10 mouse cellular contexts compared by ENCODE assay signal in genomic region chr10:39169642-39170041, GRCm38 (mm10). TPM values are rescaled to one million over a fixed set of nuclear protein-coding genes. Genes with fewer than 3 reads are reported as not detected.
DNase-seq lines count a peak whose midpoint lies in the region; ATAC-seq and TF ChIP-seq lines count a peak whose summit lies in the region.
"Had no signal": no experiment of that assay in that cellular context is flagged by ENCODE, and none has a peak within 500 bp of the region (broad histone marks: within the 10 kb centered on the region; RNA-seq: fewer than 3 reads in every experiment).

No protein-coding gene starts in this region.

- peak; percentile 40 for DNase-seq in cerebellum, adult 9-10 months
- no peak for DNase-seq in cerebellum, adult 8-10 months
- DNase-seq in neural tube, embryonic 10.5 days (ENCODE audit: extremely low spot score, low spot score) = no peak
- DNase-seq in kidney, postnatal 0 days (ENCODE audit: low spot score) = peak; percentile 9
- no peak for DNase-seq in adrenal gland, postnatal 25 days
- no peak for DNase-seq in frontal cortex, adult 2 months (ENCODE audit: extremely low spot score in 1 of 2, low spot score in 1 of 2)

- no peak overlapping the region for H3K4me3 ChIP-seq in neural tube, embryonic 13.5 days
- no peak overlapping the region for H3K4me3 ChIP-seq in kidney, postnatal 0 days (replicated peaks; ENCODE audit: low read depth, low read length)
- 0 out of 2 replicates have a peak overlapping the region, but pooled peaks have one; percentile 9 for H3K4me3 ChIP-seq in olfactory bulb, adult 2 months (ENCODE audit: insufficient read depth, low read depth, low read length)

- no peaks in the 10 kb centered on the region for H3K27me3 ChIP-seq in neural tube, embryonic 13.5 days
- H3K27me3 ChIP-seq in kidney, postnatal 0 days (ENCODE audit: insufficient read depth, low read length) = no peaks in the 10 kb centered on the region

- peak overlapping the region; percentile 98; the same call in 1 of the 2 replicates for H3K27ac ChIP-seq in neural tube, embryonic 13.5 days (replicated peaks)
- H3K27ac ChIP-seq in kidney, postnatal 0 days = no peak overlapping the region
- H3K27ac ChIP-seq in olfactory bulb, adult 2 months (ENCODE audit: insufficient read depth, low read depth, low read length) = no peak overlapping the region

- no peak for TF ChIP-seq POLR2A in olfactory bulb, adult 2 months (IDR thresholded peaks at IDR 0.05; ENCODE audit: insufficient read depth, low read depth, low read length)

- H3K4me2 ChIP-seq in neural tube, embryonic 13.5 days = peak overlapping the region; percentile 73
- H3K4me2 ChIP-seq in kidney, postnatal 0 days (ENCODE audit: low read length) = peak overlapping the region; percentile 35

- H3K4me1 ChIP-seq in neural tube, embryonic 13.5 days (replicated peaks) = peaks cover 56% of the 10 kb centered on the region
- H3K4me1 ChIP-seq in kidney, postnatal 0 days (replicated peaks; ENCODE audit: insufficient read depth, low read length) = peaks cover 7% of the 10 kb centered on the region; the same call in 1 of the 2 replicates
- peaks cover 16% of the 10 kb centered on the region for H3K4me1 ChIP-seq in olfactory bulb, adult 2 months (ENCODE audit: control insufficient read depth, insufficient read depth, low read length)

- WGBS in neural tube, embryonic 13.5 days = 51% methylated on average over 9 of the region's 9 CpGs
- WGBS in kidney, postnatal 0 days = 44% methylated on average over 9 of the region's 9 CpGs
- WGBS in olfactory bulb, adult 2 months = 30% methylated on average over 9 of the region's 9 CpGs

- no peaks in the 10 kb centered on the region for H3K9me3 ChIP-seq in neural tube, embryonic 13.5 days
- H3K9me3 ChIP-seq in kidney, postnatal 0 days (replicated peaks; ENCODE audit: low read length) = no peaks in the 10 kb centered on the region

- no peak for TF ChIP-seq CTCF in kidney, postnatal 0 days (IDR thresholded peaks at IDR 0.05; ENCODE audit: low read depth)
- TF ChIP-seq CTCF in olfactory bulb, adult 2 months (IDR thresholded peaks at IDR 0.05; ENCODE audit: insufficient read depth, low read depth, low read length) = no peak

- no peak for ATAC-seq in neural tube, embryonic 13.5 days (ENCODE audit: low read depth)
- ATAC-seq in kidney, postnatal 0 days (replicated peaks; ENCODE audit: low FRiP score, low read depth) = peak; percentile 52; the same call in 1 of the 2 replicates

- H3K36me3 ChIP-seq in neural tube, embryonic 13.5 days = no peaks in the 10 kb centered on the region
- H3K36me3 ChIP-seq in kidney, postnatal 0 days (ENCODE audit: insufficient read depth, low read length) = no peaks in the 10 kb centered on the region

- H3K9ac ChIP-seq in neural tube, embryonic 13.5 days = no peak overlapping the region
- H3K9ac ChIP-seq in kidney, postnatal 0 days (ENCODE audit: low read depth, low read length) = no peak overlapping the region

RNA-seq across cellular contexts. Expression of gene Ccn6, which starts 6.0 kb away (rescaled TPM):
- 0.65 and 0.81 TPM in 2 replicates for polyA plus RNA-seq in neural tube, embryonic 13.5 days (2015; fragmentation: Nextera tagmentation; extraction: Ambion mirVana)
- 0.16 and 0.20 TPM in 2 replicates for polyA plus RNA-seq in kidney, postnatal 0 days (2015; fragmentation: Nextera tagmentation; extraction: Ambion mirVana)
- not detected in 2 replicates for polyA plus RNA-seq in olfactory bulb, adult 2 months (2012; ENCODE audit: insufficient read depth, insufficient read length, low replicate concordance, missing spikeins)
- 0.82 TPM in 1 of 2 replicates, not detected in the other for total RNA-seq in adrenal gland, postnatal 25 days (2021)
- polyA plus RNA-seq in frontal cortex, adult 2 months (2012; rRNA removed) = 0.19 and 0.36 TPM in 2 replicates
- total RNA-seq: megakaryocyte progenitor cell, adult 5-6 weeks had no signal
- polyA plus RNA-seq: large intestine, adult 2 months had no signal

RNA-seq across cellular contexts. Expression of gene Tube1, which starts 35.9 kb away (rescaled TPM):
- polyA plus RNA-seq in neural tube, embryonic 13.5 days (2015; fragmentation: Nextera tagmentation; extraction: Ambion mirVana) = 7.8 and 11.3 TPM in 2 replicates
- 6.1 and 8.3 TPM in 2 replicates for polyA plus RNA-seq in kidney, postnatal 0 days (2015; fragmentation: Nextera tagmentation; extraction: Ambion mirVana)
- polyA plus RNA-seq in olfactory bulb, adult 2 months (2012; ENCODE audit: insufficient read depth, insufficient read length, low replicate concordance, missing spikeins) = not detected in 2 replicates
- 1.8 and 3.1 TPM in 2 replicates for total RNA-seq in adrenal gland, postnatal 25 days (2021)
- 4.3 and 4.4 TPM in 2 replicates for polyA plus RNA-seq in frontal cortex, adult 2 months (2012; rRNA removed)

RNA-seq across cellular contexts. Expression of gene Fam229b, which starts 35.9 kb away (rescaled TPM):
- 30.2 and 37.0 TPM in 2 replicates for polyA plus RNA-seq in neural tube, embryonic 13.5 days (2015; fragmentation: Nextera tagmentation; extraction: Ambion mirVana)
- 16.2 and 20.8 TPM in 2 replicates for polyA plus RNA-seq in kidney, postnatal 0 days (2015; fragmentation: Nextera tagmentation; extraction: Ambion mirVana)
- polyA plus RNA-seq in olfactory bulb, adult 2 months (2012; ENCODE audit: insufficient read depth, insufficient read length, low replicate concordance, missing spikeins) = not detected in 2 replicates
- total RNA-seq in adrenal gland, postnatal 25 days (2021) = 0.67 and 3.7 TPM in 2 replicates
- 24.2 and 29.7 TPM in 2 replicates for polyA plus RNA-seq in frontal cortex, adult 2 months (2012; rRNA removed)

Comparison
In these comparisons a context has a peak if more than half of its experiments do, and no peak if none do; other contexts are left out.
1. DNase-seq: peak in cerebellum, adult 9-10 months (single experiment) and kidney, postnatal 0 days (single experiment); none in cerebellum, adult 8-10 months (single experiment), neural tube, embryonic 10.5 days (single experiment), adrenal gland, postnatal 25 days (single experiment) and frontal cortex, adult 2 months (0 of 2).
2. RNA of gene Fam229b, which starts 35.9 kb away (polyA plus RNA-seq): 30.2 to 37.0 TPM in neural tube, embryonic 13.5 days, 24.2 to 29.7 TPM in frontal cortex, adult 2 months and 16.2 to 20.8 TPM in kidney, postnatal 0 days; not detected in olfactory bulb, adult 2 months; every median in the first group is over 10 times any median in the second.